Mouse (Mus musculus): ENCODE data around the gene Slc46a1. TPM values are rescaled to one million over a fixed set of nuclear protein-coding genes. Genes with fewer than 3 reads are reported as not detected.

The Slc46a1 gene
- 7.5 and 11.6 TPM in 2 replicates for total RNA-seq (2012; rRNA removed)
- 1 to 10 TPM in 1 of 2 experiments, not detected in 1; 8.3 TPM for polyA plus RNA-seq (2012; ENCODE audit: insufficient read depth in 1 of 2, insufficient read length in 2 of 2, low read depth in 1 of 2, low replicate concordance in 2 of 2, missing spikeins in 1 of 2)

GRCm38 (mm10) chr11:78465568-78466180 is at the start of gene Slc46a1:
TSS of gene Slc46a1 (plus strand) at chr11:78465697.
- H3K4me3 ChIP-seq (ENCODE audit: control insufficient read depth in 1 of 2, insufficient read depth in 1 of 2, low read depth in 2 of 2, low read length in 2 of 2), result peak within 1 kb of the TSS; percentile 85 to 95
- no peaks in the 10 kb centered on the region for H3K27me3 ChIP-seq (ENCODE audit: control insufficient read depth in 1 of 2, insufficient read depth in 2 of 2, low read length in 2 of 2)
- no peaks in the 10 kb centered on the region for H3K9me3 ChIP-seq (replicated peaks; ENCODE audit: insufficient read depth, low read length)
- H3K27ac ChIP-seq (ENCODE audit: control insufficient read depth, low read depth, low read length), result peak within 1 kb of the TSS; percentile 75
- H3K79me2 ChIP-seq (ENCODE audit: control insufficient read depth, insufficient read depth, low read length, poor library complexity), result no peaks in the 10 kb centered on the region; the same call in 1 of the 2 replicates
- peaks cover 20 to 44% of the 10 kb centered on the region in 2 experiments for H3K4me1 ChIP-seq (ENCODE audit: control insufficient read depth in 1 of 2, insufficient read depth in 2 of 2, low read length in 2 of 2)
- peak; percentile 94 for DNase-seq (ENCODE audit: low read depth, low spot score)
- peak within 1 kb of the TSS; percentile 85 for H3K9ac ChIP-seq (ENCODE audit: control insufficient read depth, low read depth, low read length, poor library complexity, severe bottlenecking)
- peaks cover 0 to 31% of the 10 kb centered on the region in 2 experiments; a peak in 2 of 4 replicates for H3K36me3 ChIP-seq (ENCODE audit: control insufficient read depth in 1 of 2, insufficient read depth in 2 of 2, low read length in 2 of 2)
- TF ChIP-seq GATA1 (IDR thresholded peaks at IDR 0.05; ENCODE audit: low read depth, low read length) (no peak), MAFK (IDR thresholded peaks at IDR 0.05; ENCODE audit: borderline replicate concordance, low read depth, low read length) (no peak), BHLHE40 (IDR thresholded peaks at IDR 0.05; ENCODE audit: borderline replicate concordance, low read depth, low read length) (no peak), POLR2AphosphoS5 (IDR thresholded peaks at IDR 0.05; ENCODE audit: borderline replicate concordance, low read depth, low read length) (no peak), KAT2A (conservative IDR thresholded peaks at IDR 0.05; ENCODE audit: low read depth, low read length) (no peak), USF1 (IDR thresholded peaks at IDR 0.05; ENCODE audit: low read depth, low read length) (peak; percentile 86), SMC3 (IDR thresholded peaks at IDR 0.05; ENCODE audit: low read depth, low read length) (no peak), ZC3H11A (IDR thresholded peaks at IDR 0.05; ENCODE audit: low read depth, low read length) (no peak), TCF12 (IDR thresholded peaks at IDR 0.05; ENCODE audit: low read depth, low read length) (peak; percentile 44; the same call in 1 of the 2 replicates), ELF1 (IDR thresholded peaks at IDR 0.05; ENCODE audit: low read depth, low read length) (peak; percentile 35; the same call in 1 of the 2 replicates), MEF2A (IDR thresholded peaks at IDR 0.05; ENCODE audit: extremely low read depth, insufficient replicate concordance, low read depth, low read length, poor library complexity, severe bottlenecking) (no peak), GABPA (IDR thresholded peaks at IDR 0.05; ENCODE audit: low read depth, low read length) (no peak), RCOR1 (IDR thresholded peaks at IDR 0.05; ENCODE audit: low read depth, low read length) (no peak), POLR2AphosphoS2 (IDR thresholded peaks at IDR 0.05; ENCODE audit: low read length) (peak; percentile 64; the same call in 1 of the 2 replicates), RAD21 (IDR thresholded peaks at IDR 0.05; ENCODE audit: low read depth, low read length) (no peak), TBP (IDR thresholded peaks at IDR 0.05; ENCODE audit: low read depth, low read length) (peak; percentile 70), NELFE (IDR thresholded peaks at IDR 0.05; ENCODE audit: low read depth, low read length) (peak; percentile 79), MAX (IDR thresholded peaks at IDR 0.05; ENCODE audit: low read length) (peak; percentile 92), ETS1 (IDR thresholded peaks at IDR 0.05; ENCODE audit: low read depth, low read length) (peak; percentile 57; the same call in 1 of the 2 replicates), MAZ (IDR thresholded peaks at IDR 0.05; ENCODE audit: low read depth, low read length) (peak; percentile 70; the same call in 1 of the 2 replicates), ZMIZ1 (IDR thresholded peaks at IDR 0.05; ENCODE audit: low read depth, low read length) (peak; percentile 79), POLR2A (IDR thresholded peaks at IDR 0.05; ENCODE audit: control insufficient read depth in 1 of 2, insufficient read depth in 1 of 2, low read depth in 1 of 2, low read length in 2 of 2, poor library complexity in 1 of 2) (peak; percentile 58 to 70; a peak in 2 of 4 replicates), EP300 (IDR thresholded peaks at IDR 0.05; ENCODE audit: low read depth in 1 of 2, low read length in 2 of 2) (no peak), SIN3A (IDR thresholded peaks at IDR 0.05; ENCODE audit: low read length) (peak; percentile 92), UBTF (IDR thresholded peaks at IDR 0.05; ENCODE audit: borderline replicate concordance, insufficient read depth, low read depth, low read length) (no peak), CTCF (IDR thresholded peaks at IDR 0.05 in 2 of 3, conservative IDR thresholded peaks at IDR 0.05 in 1 of 3; ENCODE audit: control insufficient read depth in 1 of 3, insufficient read depth in 1 of 3, low read depth in 2 of 3, low read length in 3 of 3, poor library complexity in 1 of 3, severe bottlenecking in 1 of 3) (no peak), ZNF384 (IDR thresholded peaks at IDR 0.05; ENCODE audit: low read depth, low read length) (no peak), E2F4 (IDR thresholded peaks at IDR 0.05; ENCODE audit: borderline replicate concordance, low read depth, low read length) (no peak), CHD1 (IDR thresholded peaks at IDR 0.05; ENCODE audit: low read depth, low read length) (no peak; the same call in 1 of the 2 replicates), USF2 (IDR thresholded peaks at IDR 0.05; ENCODE audit: borderline replicate concordance in 1 of 2, insufficient read depth in 1 of 2, low read depth in 1 of 2, low read length in 2 of 2) (peak in 1 of 2 experiments; percentile 25; a peak in 1 of 4 replicates), HCFC1 (IDR thresholded peaks at IDR 0.05; ENCODE audit: low read depth, low read length) (peak; percentile 62), CHD2 (IDR thresholded peaks at IDR 0.05; ENCODE audit: low read length) (no peak), MYB (IDR thresholded peaks at IDR 0.05; ENCODE audit: low read depth, low read length) (no peak), TAL1 (IDR thresholded peaks at IDR 0.05; ENCODE audit: low read length) (no peak), MYC (IDR thresholded peaks at IDR 0.05; ENCODE audit: low read depth, low read length) (peak; percentile 91), JUND (IDR thresholded peaks at IDR 0.05; ENCODE audit: low read depth, low read length) (no peak)
